ENCODE assay signal across 8 mouse cellular contexts in genomic region chr5:137518436-137518835, GRCm38 (mm10). TPM values are rescaled to one million over a fixed set of nuclear protein-coding genes. Genes with fewer than 3 reads are reported as not detected.
DNase-seq lines count a peak whose midpoint lies in the region; ATAC-seq and TF ChIP-seq lines count a peak whose summit lies in the region.

TSS of gene Gigyf1 (plus strand) at chr5:137518548.

- TF ChIP-seq CTCF in olfactory bulb, adult 2 months (IDR thresholded peaks at IDR 0.05; ENCODE audit: insufficient read depth, low read depth, low read length) = peak; percentile 26; the same call in 1 of the 2 replicates

- ATAC-seq in erythroblast, adult 5-6 weeks (replicated peaks; ENCODE audit: low FRiP score, poor library complexity, severe bottlenecking) = peak; percentile 33; the same call in 1 of the 2 replicates
- ATAC-seq in liver, embryonic 11.5 days (replicated peaks; ENCODE audit: low FRiP score) = 0 out of 2 replicates have a peak, but pooled peaks have one; percentile 29

- H3K36me3 ChIP-seq in liver, embryonic 11.5 days (ENCODE audit: control insufficient read depth, insufficient read depth, low read length) = peaks cover 41% of the 10 kb centered on the region

- TF ChIP-seq POLR2A in olfactory bulb, adult 2 months (IDR thresholded peaks at IDR 0.05; ENCODE audit: insufficient read depth, low read depth, low read length) = no peak

- no peak within 1 kb of the TSS for H3K4me3 ChIP-seq in liver, embryonic 11.5 days (ENCODE audit: low read depth, low read length)
- no peak within 1 kb of the TSS for H3K4me3 ChIP-seq in olfactory bulb, adult 2 months (ENCODE audit: insufficient read depth, low read depth, low read length)

- DNase-seq in kidney, postnatal 10 days = peak; percentile 54
- DNase-seq in kidney, adult 18-20 months = no peak
- peak; percentile 59 for DNase-seq in MN1 (ENCODE audit: low spot score)
- peak; percentile 50 for DNase-seq in heart, postnatal 4 days
- no peak for DNase-seq in liver, embryonic 11.5 days (ENCODE audit: low spot score)
- DNase-seq in right cerebral cortex, adult 2 months (ENCODE audit: low spot score in 2 of 2) = no peak

- H3K9me3 ChIP-seq in liver, embryonic 11.5 days (ENCODE audit: control insufficient read depth, low read length) = no peaks in the 10 kb centered on the region

- no peaks in the 10 kb centered on the region for H3K27me3 ChIP-seq in liver, embryonic 11.5 days (replicated peaks; ENCODE audit: control insufficient read depth, insufficient read depth, low read length)

- H3K4me2 ChIP-seq in liver, embryonic 11.5 days = no peak within 1 kb of the TSS

- H3K27ac ChIP-seq in liver, embryonic 11.5 days (ENCODE audit: low read depth, low read length) = no peak within 1 kb of the TSS
- no peak within 1 kb of the TSS for H3K27ac ChIP-seq in olfactory bulb, adult 2 months (ENCODE audit: insufficient read depth, low read depth, low read length)

- H3K9ac ChIP-seq in liver, embryonic 11.5 days (ENCODE audit: low read depth, low read length) = no peak within 1 kb of the TSS

- WGBS in liver, embryonic 11.5 days = 81% methylated on average over 5 of the region's 5 CpGs
- 75% methylated on average over 5 of the region's 5 CpGs for whole genome bisulfite sequencing in olfactory bulb, adult 2 months

- 0 out of 2 replicates have a peak, but pooled peaks cover 5% of the 10 kb centered on the region for H3K4me1 ChIP-seq in liver, embryonic 11.5 days (replicated peaks; ENCODE audit: control insufficient read depth, insufficient read depth, low read length)
- H3K4me1 ChIP-seq in olfactory bulb, adult 2 months (ENCODE audit: control insufficient read depth, insufficient read depth, low read length) = peaks cover 38% of the 10 kb centered on the region

RNA-seq across cellular contexts. Expression of gene Gigyf1, which starts in this region (rescaled TPM):
- 5.6 and 6.1 TPM in 2 replicates for total RNA-seq in erythroblast, adult 5-6 weeks (2015; ENCODE audit: low replicate concordance)
- 5.3 and 8.4 TPM in 2 replicates for total RNA-seq in erythroblast, adult 5-6 weeks (2017; ENCODE audit: low replicate concordance)
- total RNA-seq in heart, postnatal 4 days (2021) = 10 to 100 TPM; 30.5 to 32.4 TPM
- 7.0 and 9.0 TPM in 2 replicates for polyA plus RNA-seq in liver, embryonic 11.5 days (2014; fragmentation: Nextera tagmentation; extraction: Ambion mirVana)
- polyA plus RNA-seq in olfactory bulb, adult 2 months (2012; ENCODE audit: insufficient read depth, insufficient read length, low replicate concordance, missing spikeins) = not detected in 2 replicates

Comparison
In these comparisons a context has a peak if more than half of its experiments do, and no peak if none do; other contexts are left out.
1. DNase-seq: peak in kidney, postnatal 10 days (single experiment), MN1 (single experiment) and heart, postnatal 4 days (single experiment); none in kidney, adult 18-20 months (single experiment), liver, embryonic 11.5 days (single experiment) and right cerebral cortex, adult 2 months (0 of 2).